Mouse (Mus musculus): ENCODE measurements around the gene Skint8.
"Not testable (repeated sequence)": the region's sequence is repeated elsewhere in the genome, so short reads cannot be mapped to it uniquely, and the experiment has no call there.

The Skint8 gene

DNA sequence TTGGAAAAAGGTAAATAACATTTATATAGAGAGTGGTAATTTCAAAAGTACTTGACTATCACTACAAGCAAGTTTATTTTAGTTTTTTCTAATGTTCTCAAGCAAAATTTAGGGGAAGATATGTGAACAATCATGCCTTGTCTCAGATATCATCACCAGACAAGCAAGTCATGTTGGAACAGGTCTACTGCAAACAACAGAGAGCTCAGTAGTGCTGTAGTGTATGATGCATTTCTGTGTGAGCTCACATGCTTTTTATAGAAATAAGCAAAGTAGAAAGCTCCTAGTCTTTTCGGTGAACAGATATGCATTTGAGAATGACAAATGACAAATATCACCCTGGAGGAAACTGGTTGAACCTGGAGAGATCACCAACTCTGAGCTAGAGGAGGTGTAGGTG is at the start of gene Skint8:
TSS of gene Skint8 (plus strand) at position 301 of the 400 bp plus-strand sequence.
- no peak for DNase-seq (ENCODE audit: low spot score in 2 of 2)

DNA sequence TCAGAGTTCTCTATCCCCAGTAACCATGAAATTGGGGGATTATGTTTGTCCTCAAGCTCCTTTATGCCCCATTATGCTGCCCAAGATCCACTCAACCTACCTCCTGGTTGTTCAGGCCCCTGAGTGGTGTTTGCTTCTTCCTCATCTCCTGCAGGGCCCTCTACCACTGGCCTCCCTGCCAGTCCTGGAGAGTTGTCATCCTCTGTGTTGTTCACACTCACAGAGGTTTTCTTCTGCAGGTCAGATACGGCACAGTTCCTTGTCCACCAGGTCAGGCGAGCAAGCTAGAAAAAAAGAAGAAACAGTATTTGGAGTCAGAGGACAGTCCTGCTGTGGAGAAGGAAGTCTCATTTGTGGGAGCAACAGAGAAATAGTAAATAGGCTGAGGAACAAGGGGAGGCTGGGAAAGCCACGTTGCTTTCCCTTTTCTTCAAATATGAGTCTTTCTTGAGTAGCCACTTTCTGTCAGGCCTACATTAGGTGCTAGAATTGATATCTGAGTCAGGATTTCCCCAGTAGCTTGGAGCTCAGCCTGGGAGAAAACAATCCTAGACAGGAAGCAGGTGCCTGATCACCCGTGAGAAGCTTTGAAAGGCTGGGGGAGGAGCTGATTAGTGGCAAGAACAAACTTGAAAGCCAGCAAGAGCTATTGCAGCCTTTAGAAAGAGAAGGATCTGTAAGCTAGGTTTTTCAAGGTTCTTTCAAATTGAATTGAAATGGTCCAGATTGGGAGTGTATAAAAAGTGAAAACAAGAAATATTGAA is 38.9 kb upstream of the Skint8 start:
- peak in 1 of 2 experiments; percentile 40 for DNase-seq (ENCODE audit: low spot score in 2 of 2)

DNA sequence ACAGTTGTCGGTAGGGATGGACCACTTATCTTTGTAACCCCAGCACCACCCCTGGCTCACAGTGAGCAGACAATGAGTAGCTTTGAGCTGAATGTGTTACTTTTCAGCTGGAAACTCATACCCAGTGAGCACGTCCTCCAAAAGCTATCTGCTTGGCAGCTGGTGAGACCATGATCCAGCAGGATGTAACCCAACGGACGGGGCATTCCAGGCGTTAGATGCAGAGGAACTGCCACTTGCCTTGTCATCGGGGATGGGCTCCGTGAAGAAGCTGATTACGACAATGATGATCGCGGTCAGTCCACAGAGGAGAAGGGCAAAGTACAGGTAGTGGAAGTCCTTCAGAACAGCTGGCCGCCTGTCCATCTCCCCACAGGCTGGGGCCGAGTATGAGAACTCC is 35.6 kb upstream of the Skint8 start:
- no peak for DNase-seq (ENCODE audit: low spot score in 2 of 2)

DNA sequence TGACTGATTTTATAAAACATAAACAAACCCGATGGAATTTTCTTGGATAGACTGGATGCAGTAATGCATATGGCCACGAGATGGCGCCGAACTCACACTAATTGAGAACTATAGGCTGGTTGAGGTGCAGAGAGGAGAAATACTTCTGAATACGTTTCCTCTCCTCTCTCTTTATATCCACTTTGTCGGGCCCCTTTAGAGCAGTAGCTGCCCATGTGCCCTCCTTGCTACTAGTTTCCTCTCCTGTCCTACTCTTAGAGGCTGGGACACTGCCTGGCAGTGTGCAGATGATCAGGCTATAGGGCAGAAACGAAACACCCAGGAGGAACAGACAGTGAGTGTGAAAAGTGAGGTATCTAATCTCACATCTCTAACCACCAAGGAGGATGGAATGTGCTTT is 33.2 kb upstream of the Skint8 start:
- DNase-seq (ENCODE audit: low spot score in 2 of 2): peak; percentile 58 to 67

DNA sequence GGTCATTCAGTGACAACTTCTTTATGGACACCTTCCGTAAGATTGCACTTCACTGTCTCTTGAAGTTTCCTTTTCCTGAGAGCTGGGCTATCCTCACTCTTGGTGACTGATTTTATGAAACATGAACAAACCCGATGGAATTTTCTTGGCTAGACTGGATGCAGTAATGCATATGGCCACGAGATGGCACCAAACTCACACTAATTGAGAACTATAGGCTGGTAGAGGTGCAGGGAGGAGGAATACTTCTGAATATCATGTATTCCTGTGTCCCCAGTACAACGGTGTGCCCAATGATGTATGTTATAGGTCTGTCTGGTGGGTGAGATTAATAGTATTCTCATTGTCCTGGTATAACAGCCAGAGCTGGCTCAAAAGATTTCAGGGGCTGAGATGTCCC is 32.6 kb upstream of the Skint8 start:
- peak; percentile 79 to 81 for DNase-seq (ENCODE audit: low spot score in 2 of 2)

DNA sequence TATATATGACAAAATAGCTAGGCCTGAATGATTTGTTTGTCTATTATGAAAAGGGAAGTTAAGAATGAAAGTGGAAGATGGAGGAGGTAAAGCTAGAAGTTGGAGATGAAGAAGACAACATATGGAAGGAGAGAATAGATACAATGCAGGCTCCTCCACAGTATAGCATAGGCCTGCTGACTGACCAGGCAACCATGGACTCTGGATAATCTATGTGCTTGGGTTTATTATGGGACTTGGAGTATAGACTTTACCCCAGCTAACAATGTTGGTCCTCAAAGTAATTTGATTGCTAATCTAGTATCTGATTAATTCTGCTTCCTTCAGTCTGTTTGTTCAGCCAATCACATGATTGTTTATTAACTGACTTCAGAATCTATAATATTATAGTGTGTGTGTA is 27.1 kb upstream of the Skint8 start:
- no peak for DNase-seq (ENCODE audit: low spot score in 2 of 2)

DNA sequence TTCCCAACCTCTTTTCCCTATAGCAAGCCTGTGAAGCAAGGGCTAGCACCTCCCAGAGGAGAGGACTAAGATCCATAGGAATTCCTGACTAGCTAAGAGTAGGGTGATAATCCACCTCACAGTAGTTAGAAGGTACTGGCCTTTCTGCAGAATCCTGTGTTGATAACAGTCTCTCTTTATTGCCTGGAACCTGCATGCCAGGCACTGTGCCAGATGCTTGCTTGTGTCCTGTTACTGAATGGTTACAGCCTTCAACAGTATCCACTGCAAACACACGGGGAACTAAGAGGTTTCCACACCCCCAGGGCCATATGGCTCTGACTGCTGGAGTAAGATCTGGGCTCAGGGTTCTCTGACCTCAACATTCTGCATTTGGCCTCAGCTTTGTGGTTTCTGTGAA is 21.4 kb upstream of the Skint8 start:
- no peak for DNase-seq (ENCODE audit: low spot score in 2 of 2)

DNA sequence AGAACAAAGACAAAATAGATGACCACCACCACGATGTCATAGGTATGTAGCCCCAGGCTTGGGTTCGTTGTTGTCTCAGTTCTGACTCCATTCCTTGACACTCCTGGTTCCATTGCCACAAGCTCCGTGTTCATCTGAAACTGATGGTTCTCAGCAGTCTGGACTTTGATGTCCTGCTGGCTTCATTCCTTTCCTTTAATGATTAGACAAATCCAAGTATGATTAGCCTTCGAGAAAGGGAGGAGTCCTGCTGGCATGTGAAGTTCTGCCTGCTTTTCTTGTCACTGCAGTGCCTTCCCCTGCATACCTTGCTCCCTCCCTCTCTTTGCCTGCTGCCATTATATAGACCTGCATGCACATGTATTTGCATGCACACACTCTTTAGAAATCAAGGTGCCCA is 20.6 kb upstream of the Skint8 start:
- no peak for DNase-seq (ENCODE audit: low spot score in 2 of 2)

DNA sequence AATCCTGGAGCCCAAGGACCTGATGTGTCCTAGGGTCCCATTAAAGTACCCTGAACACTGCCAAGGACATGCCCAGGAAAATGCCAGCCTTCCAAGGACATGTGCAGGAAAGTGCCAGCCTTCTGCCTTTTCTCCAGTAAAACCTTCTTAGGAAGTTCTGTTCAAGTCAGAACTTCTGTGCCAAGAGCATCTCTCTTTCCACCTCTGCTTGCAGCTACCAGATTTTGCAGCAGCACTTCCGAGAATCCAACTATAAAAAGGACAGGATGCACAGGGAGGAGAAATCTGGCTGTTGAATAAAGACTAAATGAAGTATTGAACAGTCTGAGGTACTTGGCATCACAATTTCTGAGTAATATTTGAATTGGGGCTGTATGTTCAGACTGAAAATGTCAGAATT is 18.7 kb upstream of the Skint8 start:
- not testable (repeated sequence) for DNase-seq (ENCODE audit: low spot score in 2 of 2)

DNA sequence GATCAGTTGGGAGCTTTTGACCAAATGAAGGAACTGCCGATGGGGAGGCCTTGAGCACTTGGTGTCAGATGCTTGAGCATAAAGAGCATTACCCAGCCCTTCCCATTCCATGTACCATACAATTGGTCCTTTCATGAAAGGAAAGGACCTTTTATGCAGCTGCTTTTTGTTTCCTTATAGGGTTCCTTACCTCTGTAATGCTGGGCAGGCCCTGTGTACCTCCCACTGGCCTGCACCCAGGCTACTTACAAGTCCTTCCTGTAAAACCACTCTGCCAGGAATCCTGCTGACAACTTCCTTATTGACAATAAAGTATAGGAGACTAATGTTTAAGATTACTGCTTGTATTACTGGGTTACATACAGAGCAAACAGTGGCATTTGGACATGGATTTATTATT is 17.7 kb upstream of the Skint8 start:
- DNase-seq (ENCODE audit: low spot score in 2 of 2): no peak

DNA sequence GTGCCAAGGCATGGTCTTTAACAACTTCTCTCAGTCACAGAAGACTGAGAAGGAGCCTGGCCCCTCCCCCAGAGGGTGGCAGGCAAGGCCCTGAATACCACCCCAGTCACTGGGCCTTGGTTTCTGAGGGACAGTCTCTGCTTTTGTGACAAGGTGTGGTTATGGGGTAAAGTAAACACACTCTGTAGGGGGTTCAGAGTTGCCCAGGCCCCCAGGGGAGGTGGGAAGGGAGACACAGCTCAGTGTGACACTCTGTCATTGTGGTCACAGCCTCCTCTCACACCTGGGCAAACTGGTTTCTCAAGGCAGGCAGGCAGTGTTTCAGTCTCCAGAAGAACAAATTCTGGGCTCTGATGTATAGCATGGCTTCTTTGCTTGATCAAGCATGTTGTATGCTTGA is 16.4 kb upstream of the Skint8 start, which contains the start of gene Slc5a9:
TSS of gene Slc5a9 (minus strand) at position 144 of the 400 bp plus-strand sequence.
- DNase-seq (ENCODE audit: low spot score in 2 of 2): peak in 1 of 2 experiments; percentile 31

DNA sequence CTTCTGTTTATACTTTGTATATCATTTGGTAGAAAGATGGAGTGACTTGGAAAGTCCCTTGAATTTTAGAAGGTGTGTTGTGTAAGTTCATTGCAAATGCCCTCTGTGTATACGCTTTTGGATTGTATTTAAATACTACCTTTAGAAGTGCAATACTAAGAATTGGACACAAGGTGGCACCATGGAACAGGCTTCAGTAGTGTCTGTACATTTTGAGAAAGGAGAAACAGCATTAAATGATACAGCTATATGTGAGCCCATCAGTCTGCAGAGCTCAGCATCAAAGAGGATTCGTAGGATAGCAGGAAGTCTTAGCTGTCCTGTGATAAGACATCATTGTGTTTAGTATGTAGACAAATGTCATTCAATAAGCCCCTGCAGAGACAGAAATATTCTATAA is 11.3 kb upstream of the Skint8 start:
- DNase-seq (ENCODE audit: low spot score in 2 of 2): no peak

DNA sequence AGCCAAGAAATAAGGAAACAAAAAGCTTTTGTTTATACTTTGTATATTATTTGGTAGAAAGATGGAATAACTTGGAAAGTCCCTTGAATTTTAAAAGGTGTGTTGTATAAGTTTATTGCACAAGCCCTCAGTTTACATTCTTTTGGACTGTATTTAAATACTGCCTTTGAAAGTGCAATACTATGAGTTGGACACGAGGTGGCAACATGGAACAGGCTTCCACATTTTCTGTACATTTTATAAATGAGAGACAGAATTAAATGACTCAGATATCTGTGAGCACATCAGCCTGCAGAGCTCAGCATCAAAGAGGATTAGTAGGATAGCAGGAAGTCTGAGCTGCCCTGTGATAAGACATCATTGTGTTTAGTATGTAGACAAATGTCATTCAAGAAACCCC is 42.1 kb downstream of the Skint8 start:
- DNase-seq (ENCODE audit: low spot score in 2 of 2): no peak

DNA sequence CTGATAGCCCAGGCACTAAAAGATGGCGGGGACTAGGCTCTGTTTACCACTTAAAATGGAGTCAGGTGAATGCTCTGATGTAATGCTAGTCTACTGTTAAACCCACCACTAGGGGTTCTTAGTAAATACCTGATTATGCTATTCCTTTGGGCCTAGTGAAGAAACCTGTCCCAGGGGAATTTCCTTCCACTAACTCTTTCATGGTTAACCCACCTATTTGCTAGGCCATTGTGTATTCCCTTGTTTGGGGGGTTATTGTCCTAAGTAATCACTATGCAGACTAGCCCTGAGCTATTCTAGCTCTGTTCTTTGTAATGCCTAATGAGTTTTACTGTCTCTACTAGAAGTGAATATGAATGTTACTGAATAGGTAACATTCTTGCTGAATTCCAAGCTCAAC is 44.0 kb downstream of the Skint8 start:
- not testable (repeated sequence) for DNase-seq (ENCODE audit: low spot score in 2 of 2)

DNA sequence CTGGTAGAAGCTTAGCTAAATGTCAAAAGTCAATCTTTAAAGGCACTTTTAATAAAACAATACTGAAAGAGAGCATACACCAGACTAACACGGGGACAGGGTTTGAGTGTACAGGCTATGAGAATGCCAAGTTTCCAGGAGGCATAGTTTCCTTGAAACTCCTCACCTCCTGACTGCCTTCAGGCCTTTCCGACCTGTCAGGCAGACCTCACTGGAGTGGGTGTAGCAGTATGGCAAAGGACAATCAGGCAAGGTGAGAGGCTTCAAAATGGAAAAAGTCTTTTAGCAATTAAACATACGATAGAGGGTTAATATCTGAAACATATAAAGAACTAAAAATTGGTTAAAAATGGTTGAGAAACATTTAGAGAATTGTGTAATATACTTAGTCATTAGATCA is 44.5 kb downstream of the Skint8 start:
- no peak for DNase-seq (ENCODE audit: low spot score in 2 of 2)

DNA sequence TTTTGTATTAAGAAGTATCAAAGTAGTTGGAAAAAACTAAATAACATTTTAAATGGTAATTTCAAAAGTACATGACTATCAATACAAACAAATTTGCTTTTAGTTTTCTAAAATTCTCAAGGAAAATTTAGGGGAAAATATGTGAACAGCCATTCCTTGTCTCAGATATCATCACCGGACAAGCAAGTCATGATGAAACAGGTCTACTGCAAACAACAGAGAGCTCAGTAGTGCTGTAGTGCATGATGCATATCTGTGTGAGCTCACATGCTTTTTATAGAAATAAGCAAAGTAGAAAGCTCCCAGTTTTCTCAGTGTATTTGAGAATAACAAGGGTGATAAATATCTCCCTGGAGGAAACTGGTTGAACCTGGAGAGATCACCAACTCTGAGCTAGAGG is 53.4 kb downstream of the Skint8 start, which contains the start of gene Skint7:
TSS of gene Skint7 (plus strand) at position 301 of the 400 bp plus-strand sequence.
- DNase-seq (ENCODE audit: low spot score in 2 of 2): no peak

All from urinary bladder, postnatal 36 days (tissue).